Mouse (Mus musculus) frontal cortex, postnatal 25 days (tissue): ENCODE measurements at regions not wholly inside any gene's neighbourhood (a gene's known extent, or its start where the extent isn't known, plus 50 kb on each side); places are given as distances from the start of the nearest gene placed in this dataset.
A peak's percentile ranks its signal among the peaks of the same experiment; 100 is the strongest.

ENCODE experiments used
- DNase-seq, 2 experiments: peaks; one replicate each; pipeline ENCODE4 v3.0.0; 2022; ENCODE audit warnings: low spot score in 2 of 2

- no peak for DNase-seq
Measured at GRCm38 (mm10) chr12:32640591-32640990, 178.8 kb upstream of the Nampt start.

GRCm38 (mm10) chr12:32642493-32642892 lies 176.9 kb upstream of the Nampt start:
- DNase-seq, result no peak

- no peak for DNase-seq
Measured at GRCm38 (mm10) chr12:32653096-32653495, 166.2 kb upstream of the Nampt start.

GRCm38 (mm10) chr12:32656194-32656593 lies 163.2 kb upstream of the Nampt start:
- no peak for DNase-seq

GRCm38 (mm10) chr12:32661782-32662413 lies 157.4 kb upstream of the Nampt start:
- no peak for DNase-seq

GRCm38 (mm10) chr12:32666040-32666439 lies 153.3 kb upstream of the Nampt start:
- DNase-seq, result no peak

GRCm38 (mm10) chr12:32677908-32678307 lies 141.4 kb upstream of the Nampt start:
- DNase-seq, result no peak

GRCm38 (mm10) chr12:32678756-32679155 lies 140.6 kb upstream of the Nampt start:
- no peak for DNase-seq

GRCm38 (mm10) chr12:32681910-32682309 lies 137.4 kb upstream of the Nampt start:
- DNase-seq, result no peak

GRCm38 (mm10) chr12:32683375-32683774 lies 136.0 kb upstream of the Nampt start:
- no peak for DNase-seq

- no peak for DNase-seq
Measured at GRCm38 (mm10) chr12:32685788-32686385, 133.5 kb upstream of the Nampt start.

GRCm38 (mm10) chr12:32689361-32689760 lies 130.0 kb upstream of the Nampt start:
- DNase-seq, result no peak

GRCm38 (mm10) chr12:32690096-32690495 lies 129.2 kb upstream of the Nampt start:
- no peak for DNase-seq

- no peak for DNase-seq
Measured at GRCm38 (mm10) chr12:32692081-32692819, 127.1 kb upstream of the Nampt start.

GRCm38 (mm10) chr12:32692962-32693361 lies 126.4 kb upstream of the Nampt start:
- no peak for DNase-seq

GRCm38 (mm10) chr12:32693678-32694077 lies 125.7 kb upstream of the Nampt start:
- no peak for DNase-seq

- no peak for DNase-seq
Measured at GRCm38 (mm10) chr12:32696832-32697231, 122.5 kb upstream of the Nampt start.

- no peak for DNase-seq
Measured at GRCm38 (mm10) chr12:32709188-32709587, 110.2 kb upstream of the Nampt start.

- peak; percentile 36 to 50 for DNase-seq
Measured at GRCm38 (mm10) chr12:32717129-32717921, 102.0 kb upstream of the Nampt start.

- no peak for DNase-seq
Measured at GRCm38 (mm10) chr12:32719203-32719602, 100.1 kb upstream of the Nampt start.

GRCm38 (mm10) chr12:32724451-32725188 lies 94.7 kb upstream of the Nampt start:
- no peak for DNase-seq
